Mouse (Mus musculus): ENCODE results near the gene Zyg11a. TPM values are rescaled to one million over a fixed set of nuclear protein-coding genes. Genes with fewer than 3 reads are reported as not detected.
"Not testable (repeated sequence)": the region's sequence is repeated elsewhere in the genome, so short reads cannot be mapped to it uniquely, and the experiment has no call there.

Gene Zyg11a
- polyA plus RNA-seq, 1 experiment from 2014 or later: not detected

GRCm38 (mm10) chr4:108165152-108165895 lies 52.5 kb downstream of the Zyg11a start, which contains the start of gene Echdc2:
Echdc2 (plus strand) TSS chr4:108165437.
- no peak for ATAC-seq (replicated peaks; ENCODE audit: insufficient number of reproducible peaks, low FRiP score, low TSS enrichment)
- no peaks in the 10 kb centered on the region for H3K27me3 ChIP-seq (ENCODE audit: control insufficient read depth, insufficient read depth, low read length)
- WGBS (ENCODE audit: insufficient replicate concordance): under 1% methylated on average over 43 of the region's 43 CpGs

GRCm38 (mm10) chr4:108163291-108163690 lies 54.6 kb downstream of the Zyg11a start:
- 79% methylated on average over 3 of the region's 3 CpGs for WGBS (ENCODE audit: insufficient replicate concordance)
- Histone ChIP-seq H3K4me2 (no peak overlapping the region), H3K27me3 (ENCODE audit: control insufficient read depth, insufficient read depth, low read length) (no peaks in the 10 kb centered on the region), H3K9ac (ENCODE audit: low read depth, low read length) (no peak overlapping the region), H3K4me1 (ENCODE audit: control insufficient read depth, insufficient read depth, low read length) (no peaks in the 10 kb centered on the region), H3K36me3 (ENCODE audit: control insufficient read depth, insufficient read depth, low read length) (no peaks in the 10 kb centered on the region), H3K9me3 (replicated peaks; ENCODE audit: control insufficient read depth, low read length) (no peaks in the 10 kb centered on the region), H3K4me3 (ENCODE audit: low read depth, low read length) (no peak overlapping the region), H3K27ac (ENCODE audit: low read depth, low read length) (no peak overlapping the region)
- no peak for ATAC-seq (replicated peaks; ENCODE audit: insufficient number of reproducible peaks, low FRiP score, low TSS enrichment)

More at GRCm38 (mm10) chr4:108165152-108165895, 52.5 kb downstream of the Zyg11a start, which contains the start of gene Echdc2:
- H3K4me3 ChIP-seq (ENCODE audit: low read depth, low read length): peak within 1 kb of the TSS; percentile 66
- H3K4me1 ChIP-seq (ENCODE audit: control insufficient read depth, insufficient read depth, low read length): no peaks in the 10 kb centered on the region
- H3K36me3 ChIP-seq (ENCODE audit: control insufficient read depth, insufficient read depth, low read length): no peaks in the 10 kb centered on the region
- peak within 1 kb of the TSS; percentile 97 for H3K4me2 ChIP-seq
- H3K9me3 ChIP-seq (replicated peaks; ENCODE audit: control insufficient read depth, low read length): no peaks in the 10 kb centered on the region
- H3K9ac ChIP-seq (ENCODE audit: low read depth, low read length): peak within 1 kb of the TSS; percentile 71
- H3K27ac ChIP-seq (ENCODE audit: low read depth, low read length): no peak within 1 kb of the TSS

GRCm38 (mm10) chr4:108161936-108162335 lies 55.9 kb downstream of the Zyg11a start:
- no peak overlapping the region for H3K4me3 ChIP-seq (ENCODE audit: low read depth, low read length)
- no peaks in the 10 kb centered on the region for H3K4me1 ChIP-seq (ENCODE audit: control insufficient read depth, insufficient read depth, low read length)
- no peak overlapping the region for H3K27ac ChIP-seq (ENCODE audit: low read depth, low read length)
- ATAC-seq (replicated peaks; ENCODE audit: insufficient number of reproducible peaks, low FRiP score, low TSS enrichment): no peak
- H3K27me3 ChIP-seq (ENCODE audit: control insufficient read depth, insufficient read depth, low read length): no peaks in the 10 kb centered on the region
- H3K4me2 ChIP-seq: no peak overlapping the region
- no peak overlapping the region for H3K9ac ChIP-seq (ENCODE audit: low read depth, low read length)
- WGBS (ENCODE audit: insufficient replicate concordance): 87% methylated on average over 8 of the region's 8 CpGs
- H3K36me3 ChIP-seq (ENCODE audit: control insufficient read depth, insufficient read depth, low read length): no peaks in the 10 kb centered on the region
- H3K9me3 ChIP-seq (replicated peaks; ENCODE audit: control insufficient read depth, low read length): no peaks in the 10 kb centered on the region

GRCm38 (mm10) chr4:108155141-108155540 lies 62.7 kb downstream of the Zyg11a start:
- H3K9ac ChIP-seq (ENCODE audit: low read depth, low read length); H3K27ac ChIP-seq (ENCODE audit: low read depth, low read length); H3K9me3 ChIP-seq (replicated peaks; ENCODE audit: control insufficient read depth, low read length); H3K27me3 ChIP-seq (ENCODE audit: control insufficient read depth, insufficient read depth, low read length); H3K4me1 ChIP-seq (ENCODE audit: control insufficient read depth, insufficient read depth, low read length); H3K4me2 ChIP-seq; H3K4me3 ChIP-seq (ENCODE audit: low read depth, low read length); ATAC-seq (replicated peaks; ENCODE audit: insufficient number of reproducible peaks, low FRiP score, low TSS enrichment); H3K36me3 ChIP-seq (ENCODE audit: control insufficient read depth, insufficient read depth, low read length): not testable (repeated sequence)
- whole genome bisulfite sequencing (ENCODE audit: insufficient replicate concordance): 79% methylated on average over 1 of the region's 1 CpGs

- H3K4me2 ChIP-seq; H3K27ac ChIP-seq (ENCODE audit: low read depth, low read length); H3K4me3 ChIP-seq (ENCODE audit: low read depth, low read length); H3K27me3 ChIP-seq (ENCODE audit: control insufficient read depth, insufficient read depth, low read length); H3K9me3 ChIP-seq (replicated peaks; ENCODE audit: control insufficient read depth, low read length); H3K4me1 ChIP-seq (ENCODE audit: control insufficient read depth, insufficient read depth, low read length); ATAC-seq (replicated peaks; ENCODE audit: insufficient number of reproducible peaks, low FRiP score, low TSS enrichment); H3K36me3 ChIP-seq (ENCODE audit: control insufficient read depth, insufficient read depth, low read length); H3K9ac ChIP-seq (ENCODE audit: low read depth, low read length): not testable (repeated sequence)
- WGBS (ENCODE audit: insufficient replicate concordance): 37% methylated on average over 3 of the region's 3 CpGs
Observed at GRCm38 (mm10) chr4:108145554-108145953, 72.3 kb downstream of the Zyg11a start.

GRCm38 (mm10) chr4:108144880-108145279 lies 73.0 kb downstream of the Zyg11a start, which contains the start of gene Scp2:
Scp2 (minus strand) TSS chr4:108144998.
- 88% methylated on average over 1 of the region's 1 CpGs for WGBS (ENCODE audit: insufficient replicate concordance)
- no peaks in the 10 kb centered on the region for H3K36me3 ChIP-seq (ENCODE audit: control insufficient read depth, insufficient read depth, low read length)
- H3K9me3 ChIP-seq (replicated peaks; ENCODE audit: control insufficient read depth, low read length): peaks cover 3% of the 10 kb centered on the region; the same call in 1 of the 2 replicates
- no peaks in the 10 kb centered on the region for H3K4me1 ChIP-seq (ENCODE audit: control insufficient read depth, insufficient read depth, low read length)
- no peak for ATAC-seq (replicated peaks; ENCODE audit: insufficient number of reproducible peaks, low FRiP score, low TSS enrichment)
- H3K27me3 ChIP-seq (ENCODE audit: control insufficient read depth, insufficient read depth, low read length): no peaks in the 10 kb centered on the region
- no peak within 1 kb of the TSS for H3K4me2 ChIP-seq
- no peak within 1 kb of the TSS for H3K27ac ChIP-seq (ENCODE audit: low read depth, low read length)
- H3K4me3 ChIP-seq (ENCODE audit: low read depth, low read length): no peak within 1 kb of the TSS
- H3K9ac ChIP-seq (ENCODE audit: low read depth, low read length): no peak within 1 kb of the TSS

GRCm38 (mm10) chr4:108143778-108144177 lies 74.1 kb downstream of the Zyg11a start:
- no peak overlapping the region for H3K27ac ChIP-seq (ENCODE audit: low read depth, low read length)
- peaks cover 3% of the 10 kb centered on the region; the same call in 1 of the 2 replicates for H3K9me3 ChIP-seq (replicated peaks; ENCODE audit: control insufficient read depth, low read length)
- no peaks in the 10 kb centered on the region for H3K27me3 ChIP-seq (ENCODE audit: control insufficient read depth, insufficient read depth, low read length)
- no peak for ATAC-seq (replicated peaks; ENCODE audit: insufficient number of reproducible peaks, low FRiP score, low TSS enrichment)
- H3K36me3 ChIP-seq (ENCODE audit: control insufficient read depth, insufficient read depth, low read length): no peaks in the 10 kb centered on the region
- H3K4me2 ChIP-seq: no peak overlapping the region
- H3K4me1 ChIP-seq (ENCODE audit: control insufficient read depth, insufficient read depth, low read length): no peaks in the 10 kb centered on the region
- no peak overlapping the region for H3K4me3 ChIP-seq (ENCODE audit: low read depth, low read length)
- no peak overlapping the region for H3K9ac ChIP-seq (ENCODE audit: low read depth, low read length)

- 74% methylated on average over 2 of the region's 2 CpGs for WGBS (ENCODE audit: insufficient replicate concordance)
- H3K36me3 ChIP-seq (ENCODE audit: control insufficient read depth, insufficient read depth, low read length); H3K9ac ChIP-seq (ENCODE audit: low read depth, low read length); H3K4me2 ChIP-seq; H3K4me3 ChIP-seq (ENCODE audit: low read depth, low read length); H3K9me3 ChIP-seq (replicated peaks; ENCODE audit: control insufficient read depth, low read length); ATAC-seq (replicated peaks; ENCODE audit: insufficient number of reproducible peaks, low FRiP score, low TSS enrichment); H3K27ac ChIP-seq (ENCODE audit: low read depth, low read length); H3K27me3 ChIP-seq (ENCODE audit: control insufficient read depth, insufficient read depth, low read length); H3K4me1 ChIP-seq (ENCODE audit: control insufficient read depth, insufficient read depth, low read length): not testable (repeated sequence)
Observed at GRCm38 (mm10) chr4:108143178-108143577, 74.7 kb downstream of the Zyg11a start.

- H3K4me2 ChIP-seq: no peak overlapping the region
- no peak for ATAC-seq (replicated peaks; ENCODE audit: insufficient number of reproducible peaks, low FRiP score, low TSS enrichment)
- H3K4me3 ChIP-seq (ENCODE audit: low read depth, low read length): no peak overlapping the region
- H3K9ac ChIP-seq (ENCODE audit: low read depth, low read length): no peak overlapping the region
- H3K27me3 ChIP-seq (ENCODE audit: control insufficient read depth, insufficient read depth, low read length): no peaks in the 10 kb centered on the region
- H3K36me3 ChIP-seq (ENCODE audit: control insufficient read depth, insufficient read depth, low read length): no peaks in the 10 kb centered on the region
- no peak overlapping the region for H3K27ac ChIP-seq (ENCODE audit: low read depth, low read length)
- no peaks in the 10 kb centered on the region for H3K9me3 ChIP-seq (replicated peaks; ENCODE audit: control insufficient read depth, low read length)
- WGBS (ENCODE audit: insufficient replicate concordance): 77% methylated on average over 5 of the region's 5 CpGs
- no peaks in the 10 kb centered on the region for H3K4me1 ChIP-seq (ENCODE audit: control insufficient read depth, insufficient read depth, low read length)
Observed at GRCm38 (mm10) chr4:108136938-108137337, 80.9 kb downstream of the Zyg11a start.
